Mouse (Mus musculus) ES-Bruce4 (cell line): ENCODE measurements at regions not wholly inside any gene's neighbourhood (a gene's known extent, or its start where the extent isn't known, plus 50 kb on each side); places are given as distances from the start of the nearest gene placed in this dataset.
"Not testable (repeated sequence)": the region's sequence is repeated elsewhere in the genome, so short reads cannot be mapped to it uniquely, and the experiment has no call there.

Source experiments
- H3K27ac ChIP-seq: 2 replicates; pipeline ENCODE4 v1.5.1; 2012; ENCODE audit warnings: low read length, inconsistent platforms; ENCODE audit not compliant: insufficient read depth
- H3K27me3 ChIP-seq: 2 replicates; pipeline ENCODE4 v1.6.1; 2012; ENCODE audit warnings: mild to moderate bottlenecking, low read length, inconsistent platforms; ENCODE audit not compliant: control insufficient read depth, poor library complexity, insufficient read depth, severe bottlenecking
- H3K36me3 ChIP-seq: 2 replicates; pipeline ENCODE4 v1.6.1; 2012; ENCODE audit warnings: inconsistent platforms, mild to moderate bottlenecking, low read length, moderate library complexity; ENCODE audit not compliant: control insufficient read depth, poor library complexity, insufficient read depth, severe bottlenecking
- H3K4me1 ChIP-seq: one replicate; pipeline ENCODE4 v1.8.1; 2011; ENCODE audit warnings: low read length; ENCODE audit not compliant: control insufficient read depth, insufficient read depth
- H3K4me3 ChIP-seq: 2 replicates; pipeline ENCODE4 v1.5.1; 2011; ENCODE audit warnings: low read depth, mild to moderate bottlenecking, low read length
- H3K9ac ChIP-seq: 2 replicates; pipeline ENCODE4 v1.6.1; 2012; ENCODE audit warnings: low read depth, mild to moderate bottlenecking, inconsistent platforms; ENCODE audit not compliant: poor library complexity, severe bottlenecking
- H3K9me3 ChIP-seq: replicated peaks from 2 replicates; pipeline ENCODE4 v1.6.1; 2012; ENCODE audit warnings: mild to moderate bottlenecking, low read length, inconsistent platforms; ENCODE audit not compliant: control insufficient read depth, poor library complexity, insufficient read depth, severe bottlenecking
- CTCF ChIP-seq: IDR thresholded peaks from one replicate; pipeline ENCODE4 v1.8.1; 2011; ENCODE audit warnings: low read depth, low read length
- EP300 ChIP-seq: IDR thresholded peaks from 2 replicates; pipeline ENCODE4 v1.6.1; 2011; ENCODE audit warnings: low read depth, low read length; ENCODE audit not compliant: insufficient read depth
- POLR2A ChIP-seq: IDR thresholded peaks from one replicate; pipeline ENCODE4 v1.8.1; 2011; ENCODE audit warnings: low read length; ENCODE audit not compliant: insufficient read depth

GRCm38 (mm10) chr8:88820275-88820850 lies 123.5 kb downstream of the Cyld start:
- Histone ChIP-seq H3K27me3 (no peaks in the 10 kb centered on the region), H3K9ac (no peak overlapping the region), H3K36me3 (no peaks in the 10 kb centered on the region), H3K4me1 (no peaks in the 10 kb centered on the region), H3K4me3 (no peak overlapping the region), H3K27ac (no peak overlapping the region), H3K9me3 (no peaks in the 10 kb centered on the region)
- TF ChIP-seq EP300, result no peak
- TF ChIP-seq CTCF, result no peak
- no peak for TF ChIP-seq POLR2A

GRCm38 (mm10) chr8:88816461-88816860 lies 119.6 kb downstream of the Cyld start:
- Histone ChIP-seq H3K27me3 (no peaks in the 10 kb centered on the region), H3K4me1 (no peaks in the 10 kb centered on the region), H3K9ac (no peak overlapping the region), H3K27ac (no peak overlapping the region), H3K9me3 (no peaks in the 10 kb centered on the region), H3K4me3 (no peak overlapping the region), H3K36me3 (no peaks in the 10 kb centered on the region)
- TF ChIP-seq CTCF (no peak), POLR2A (no peak), EP300 (no peak)

GRCm38 (mm10) chr8:88814246-88814645 lies 117.4 kb downstream of the Cyld start:
- no peak overlapping the region for H3K4me3 ChIP-seq
- no peaks in the 10 kb centered on the region for H3K4me1 ChIP-seq
- no peaks in the 10 kb centered on the region for H3K36me3 ChIP-seq
- H3K27ac ChIP-seq, result no peak overlapping the region
- no peaks in the 10 kb centered on the region for H3K27me3 ChIP-seq
- no peaks in the 10 kb centered on the region for H3K9me3 ChIP-seq
- no peak overlapping the region for H3K9ac ChIP-seq
- TF ChIP-seq EP300, result no peak
- TF ChIP-seq POLR2A, result no peak
- no peak for TF ChIP-seq CTCF

- Histone ChIP-seq H3K9me3 (no peaks in the 10 kb centered on the region), H3K4me3 (no peak overlapping the region), H3K27me3 (no peaks in the 10 kb centered on the region), H3K4me1 (no peaks in the 10 kb centered on the region), H3K9ac (no peak overlapping the region), H3K27ac (no peak overlapping the region), H3K36me3 (no peaks in the 10 kb centered on the region)
- no peak for TF ChIP-seq POLR2A
- TF ChIP-seq EP300, result no peak
- no peak for TF ChIP-seq CTCF
Observed at GRCm38 (mm10) chr8:88812901-88813676, 116.3 kb downstream of the Cyld start.

GRCm38 (mm10) chr8:88806851-88807250 lies 110.0 kb downstream of the Cyld start:
- H3K27me3 ChIP-seq, H3K4me1 ChIP-seq, H3K27ac ChIP-seq, H3K9ac ChIP-seq, H3K4me3 ChIP-seq, H3K36me3 ChIP-seq, H3K9me3 ChIP-seq: not testable (repeated sequence)
